Mouse (Mus musculus) hindbrain, embryonic 16.5 days (tissue): Measurements from ENCODE around the gene Alg12. TPM values are rescaled to one million over a fixed set of nuclear protein-coding genes. Genes with fewer than 3 reads are reported as not detected.

Experiments used
- ATAC-seq: fragments of 200-750 bp; cut with Nextera tagmentation; 2 replicates; pipeline ENCODE4 v1.8.0; 2017; ENCODE audit warnings: moderate TSS enrichment, moderate library complexity
- H3K27ac ChIP-seq: fragments of 300-500 bp; sonication (generic); 2 replicates; pipeline ENCODE4 v1.5.1; 2014; ENCODE audit warnings: low read depth, mild to moderate bottlenecking, control low read depth, low read length, moderate library complexity
- H3K27me3 ChIP-seq: fragments of 300-500 bp; sonication (generic); replicated peaks from 2 replicates; pipeline ENCODE4 v1.6.1; 2014; ENCODE audit warnings: low read length; ENCODE audit not compliant: control insufficient read depth, insufficient read depth
- H3K36me3 ChIP-seq: fragments of 300-500 bp; sonication (generic); 2 replicates; pipeline ENCODE4 v1.6.1; 2014; ENCODE audit warnings: mild to moderate bottlenecking, low read length, moderate library complexity, mixed read lengths; ENCODE audit not compliant: control insufficient read depth, insufficient read depth
- H3K4me1 ChIP-seq: fragments of 300-500 bp; sonication (generic); 2 replicates; pipeline ENCODE4 v1.6.1; 2014; ENCODE audit warnings: low read depth, low read length; ENCODE audit not compliant: control insufficient read depth, insufficient read depth
- H3K4me2 ChIP-seq: fragments of 300-500 bp; sonication (generic); 2 replicates; pipeline ENCODE4 v1.6.1; 2014; ENCODE audit warnings: mild to moderate bottlenecking, low read length, control low read depth, moderate library complexity
- H3K4me3 ChIP-seq: fragments of 300-500 bp; sonication (generic); 2 replicates; pipeline ENCODE4 v1.5.1; 2014; ENCODE audit warnings: mild to moderate bottlenecking, low read length, control low read depth, moderate library complexity
- H3K9ac ChIP-seq: fragments of 300-500 bp; sonication (generic); 2 replicates; pipeline ENCODE4 v1.6.1; 2014; ENCODE audit warnings: low read depth, mild to moderate bottlenecking, control low read depth, low read length, moderate library complexity
- H3K9me3 ChIP-seq: fragments of 300-500 bp; sonication (generic); 2 replicates; pipeline ENCODE4 v1.6.1; 2014; ENCODE audit warnings: mild to moderate bottlenecking, low read length, moderate library complexity; ENCODE audit not compliant: control insufficient read depth
- WGBS: fragments of 180-500 bp; shearing (Covaris S2); extraction: QIAGEN DNeasy Blood & Tissue Kit; methylation state at CpG from one replicate; pipeline ENCODE4 v1.1.7; 2014; 5-methylcytosine and 5-hydroxymethylcytosine counted together
- polyA plus RNA-seq: library from polyadenylated mRNA; unstranded; fragments of >200 nt; fragmentation: Nextera tagmentation; extraction: Ambion mirVana; gene quantifications from 2 replicates; pipeline ENCODE4 v1.2.1, GENCODE M21; 2015

Alg12 gene
- polyA plus RNA-seq, result 9.5 and 10.1 TPM in 2 replicates

- H3K4me2 ChIP-seq, result peak within 1 kb of the TSS; percentile 86
- H3K4me3 ChIP-seq, result peak within 1 kb of the TSS; percentile 91
- H3K27ac ChIP-seq, result peak within 1 kb of the TSS; percentile 73
- H3K36me3 ChIP-seq, result peaks cover 18% of the 10 kb centered on the region
- H3K27me3 ChIP-seq, result no peaks in the 10 kb centered on the region
- ATAC-seq, result peak; percentile 99
- peaks cover 18% of the 10 kb centered on the region for H3K4me1 ChIP-seq
- WGBS, result under 1% methylated on average over 85 of the region's 88 CpGs
- H3K9ac ChIP-seq, result peak within 1 kb of the TSS; percentile 88
- no peaks in the 10 kb centered on the region for H3K9me3 ChIP-seq
These were observed at the start of gene Alg12, which contains the start of gene Creld2 for GRCm38 (mm10) chr15:88819026-88819905. Alg12 (minus strand) TSS chr15:88819318. Creld2 (plus strand) TSS chr15:88819646.

GRCm38 (mm10) chr15:88868024-88868742 lies 49.1 kb upstream of the Alg12 start:
- no peak overlapping the region for H3K4me2 ChIP-seq
- H3K4me1 ChIP-seq, result peaks cover 16% of the 10 kb centered on the region
- no peaks in the 10 kb centered on the region for H3K9me3 ChIP-seq
- H3K9ac ChIP-seq, result no peak overlapping the region
- no peak overlapping the region for H3K27ac ChIP-seq
- WGBS, result 93% methylated on average over 6 of the region's 6 CpGs
- ATAC-seq, result no peak
- peaks cover 16% of the 10 kb centered on the region for H3K36me3 ChIP-seq
- H3K27me3 ChIP-seq, result no peaks in the 10 kb centered on the region
- H3K4me3 ChIP-seq, result no peak overlapping the region

GRCm38 (mm10) chr15:88867368-88868023 lies 48.4 kb upstream of the Alg12 start:
- H3K27me3 ChIP-seq, result no peaks in the 10 kb centered on the region
- H3K4me3 ChIP-seq, result no peak overlapping the region
- H3K4me1 ChIP-seq, result peaks cover 16% of the 10 kb centered on the region
- no peak overlapping the region; the same call in 1 of the 2 replicates for H3K9ac ChIP-seq
- peaks cover 16% of the 10 kb centered on the region for H3K36me3 ChIP-seq
- peak overlapping the region; percentile 54; the same call in 1 of the 2 replicates for H3K27ac ChIP-seq
- WGBS, result 40% methylated on average over 5 of the region's 5 CpGs
- no peak overlapping the region for H3K4me2 ChIP-seq
- no peaks in the 10 kb centered on the region for H3K9me3 ChIP-seq
- ATAC-seq, result no peak

GRCm38 (mm10) chr15:88866934-88867356 lies 47.8 kb upstream of the Alg12 start:
- Histone ChIP-seq H3K4me2 (no peak overlapping the region), H3K27ac (peak overlapping the region; percentile 54; the same call in 1 of the 2 replicates), H3K36me3 (peaks cover 16% of the 10 kb centered on the region), H3K27me3 (no peaks in the 10 kb centered on the region), H3K9me3 (no peaks in the 10 kb centered on the region), H3K4me3 (no peak overlapping the region), H3K9ac (no peak overlapping the region), H3K4me1 (peaks cover 16% of the 10 kb centered on the region)
- ATAC-seq, result no peak
- WGBS, result 61% methylated on average over 7 of the region's 7 CpGs

GRCm38 (mm10) chr15:88865888-88866695 lies 47.0 kb upstream of the Alg12 start:
- Histone ChIP-seq H3K27me3 (no peaks in the 10 kb centered on the region), H3K36me3 (peaks cover 16% of the 10 kb centered on the region), H3K9ac (no peak overlapping the region), H3K4me3 (no peak overlapping the region), H3K4me2 (no peak overlapping the region), H3K9me3 (no peaks in the 10 kb centered on the region), H3K27ac (no peak overlapping the region), H3K4me1 (peaks cover 21% of the 10 kb centered on the region)
- WGBS, result 89% methylated on average over 4 of the region's 4 CpGs
- no peak for ATAC-seq

- Histone ChIP-seq H3K9ac (no peak overlapping the region), H3K4me2 (peak overlapping the region; percentile 90), H3K9me3 (no peaks in the 10 kb centered on the region), H3K4me1 (peaks cover 21% of the 10 kb centered on the region), H3K4me3 (no peak overlapping the region; the same call in 1 of the 2 replicates), H3K27ac (no peak overlapping the region), H3K27me3 (no peaks in the 10 kb centered on the region), H3K36me3 (peaks cover 16% of the 10 kb centered on the region)
- ATAC-seq, result no peak
- 93% methylated on average over 14 of the region's 14 CpGs for WGBS
These were observed 45.9 kb upstream of the Alg12 start for GRCm38 (mm10) chr15:88865061-88865460.

- Histone ChIP-seq H3K9ac (peak overlapping the region; percentile 96), H3K4me3 (peak overlapping the region; percentile 97), H3K4me1 (peaks cover 21% of the 10 kb centered on the region), H3K27me3 (no peaks in the 10 kb centered on the region), H3K4me2 (peak overlapping the region; percentile 90), H3K9me3 (no peaks in the 10 kb centered on the region), H3K27ac (peak overlapping the region; percentile 97), H3K36me3 (peaks cover 16% of the 10 kb centered on the region)
- ATAC-seq, result peak; percentile 18
- 36% methylated on average over 22 of the region's 22 CpGs for WGBS
These were observed 45.3 kb upstream of the Alg12 start for GRCm38 (mm10) chr15:88864270-88865030.
